Mouse (Mus musculus): ENCODE data around the gene Rprd1b.
"Not testable (repeated sequence)": the region's sequence is repeated elsewhere in the genome, so short reads cannot be mapped to it uniquely, and the experiment has no call there.

Rprd1b gene

GRCm38 (mm10) chr2:158043504-158043903 lies 15.2 kb downstream of the Rprd1b start:
- ATAC-seq (ENCODE audit: low TSS enrichment) = no peak

DNA sequence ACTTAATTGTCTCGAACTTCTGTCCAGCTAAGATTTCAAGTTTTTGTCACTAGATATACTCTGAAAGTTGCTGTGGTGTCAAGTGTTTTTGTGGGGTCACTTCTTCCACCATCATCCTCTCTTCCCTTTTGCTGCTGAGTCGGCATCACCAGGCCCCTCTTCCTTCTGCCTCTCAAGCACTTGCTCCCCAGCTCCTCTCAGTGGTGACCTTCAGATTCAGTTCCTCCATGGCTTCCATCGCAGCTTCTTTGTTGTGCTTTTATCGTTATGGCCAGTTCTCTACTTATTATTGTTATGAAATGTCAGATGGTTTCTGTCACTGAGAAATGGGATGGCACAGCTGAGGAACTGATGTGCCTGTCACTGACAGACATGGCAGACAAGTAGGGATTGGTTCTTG lies 17.9 kb downstream of the Rprd1b start:
- ATAC-seq (ENCODE audit: low TSS enrichment) = no peak

DNA sequence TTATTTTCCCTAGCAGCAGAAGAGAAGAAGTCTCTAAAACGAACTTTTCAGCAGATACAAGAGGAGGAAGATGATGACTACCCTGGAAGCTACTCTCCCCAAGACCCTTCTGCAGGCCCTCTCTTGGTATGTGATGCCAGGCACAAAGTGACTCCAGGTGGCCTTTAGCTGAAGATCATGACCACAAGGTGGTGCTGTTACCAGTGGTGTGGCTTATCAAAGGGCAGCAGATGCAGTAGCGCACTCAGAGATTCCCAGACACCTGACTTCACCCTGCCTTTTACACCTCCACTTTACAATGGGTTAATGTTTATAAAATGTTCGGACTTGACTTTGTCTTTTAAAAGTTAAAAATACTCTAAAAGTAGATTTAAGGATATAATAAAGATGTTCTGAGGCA lies 19.6 kb downstream of the Rprd1b start:
- ATAC-seq (ENCODE audit: low TSS enrichment) = no peak; the same call in 1 of the 2 replicates

GRCm38 (mm10) chr2:158048718-158049117 lies 20.4 kb downstream of the Rprd1b start:
- ATAC-seq (ENCODE audit: low TSS enrichment) = no peak

GRCm38 (mm10) chr2:158050116-158050515 lies 21.8 kb downstream of the Rprd1b start:
- ATAC-seq (ENCODE audit: low TSS enrichment) = no peak

DNA sequence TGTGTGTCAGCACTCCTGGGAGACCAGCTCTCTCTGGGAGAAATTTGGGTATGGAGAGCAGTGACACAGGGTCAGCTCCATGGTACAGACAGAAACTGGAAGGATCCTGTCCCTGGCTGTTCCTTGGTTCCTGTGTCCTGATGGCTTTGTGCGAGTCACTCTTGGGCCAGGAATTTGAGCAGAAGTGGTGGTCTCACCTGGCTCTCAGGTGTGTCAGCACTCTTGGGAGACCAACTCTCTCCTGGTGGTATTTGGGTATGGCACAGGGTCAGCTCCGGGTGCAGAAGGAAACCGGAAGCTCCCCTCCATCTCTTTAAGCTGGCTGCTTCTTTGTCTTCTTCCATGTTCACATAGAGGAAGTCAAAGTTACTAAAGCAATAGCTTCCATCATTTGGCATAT lies 26.3 kb downstream of the Rprd1b start:
- ATAC-seq (ENCODE audit: low TSS enrichment) = no peak

DNA sequence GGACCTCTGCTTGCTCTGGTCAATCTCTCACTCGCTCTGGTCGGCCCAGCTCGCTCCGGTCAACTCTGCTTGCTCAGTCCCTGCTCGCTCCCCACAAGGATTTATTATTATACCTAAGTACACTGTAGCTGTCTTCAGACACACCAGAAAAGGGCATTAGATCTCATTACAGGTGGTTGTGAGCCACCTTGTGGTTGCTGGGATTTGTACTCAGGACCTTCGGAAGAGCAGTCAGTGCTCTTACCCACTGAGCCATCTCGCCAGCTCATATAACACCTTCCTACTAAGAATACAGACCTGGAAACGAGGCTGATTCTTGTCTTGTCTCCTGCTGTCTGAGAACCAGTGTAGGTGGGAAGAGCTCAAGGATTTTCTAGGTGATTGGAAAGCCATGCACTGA lies 27.1 kb downstream of the Rprd1b start:
- ATAC-seq (ENCODE audit: low TSS enrichment) = not testable (repeated sequence)

- ATAC-seq (ENCODE audit: low TSS enrichment) = no peak
Measured at GRCm38 (mm10) chr2:158057030-158057429, 28.7 kb downstream of the Rprd1b start.

GRCm38 (mm10) chr2:158058534-158058933 lies 30.2 kb downstream of the Rprd1b start:
- ATAC-seq (ENCODE audit: low TSS enrichment) = peak; percentile 52; the same call in 1 of the 2 replicates

DNA sequence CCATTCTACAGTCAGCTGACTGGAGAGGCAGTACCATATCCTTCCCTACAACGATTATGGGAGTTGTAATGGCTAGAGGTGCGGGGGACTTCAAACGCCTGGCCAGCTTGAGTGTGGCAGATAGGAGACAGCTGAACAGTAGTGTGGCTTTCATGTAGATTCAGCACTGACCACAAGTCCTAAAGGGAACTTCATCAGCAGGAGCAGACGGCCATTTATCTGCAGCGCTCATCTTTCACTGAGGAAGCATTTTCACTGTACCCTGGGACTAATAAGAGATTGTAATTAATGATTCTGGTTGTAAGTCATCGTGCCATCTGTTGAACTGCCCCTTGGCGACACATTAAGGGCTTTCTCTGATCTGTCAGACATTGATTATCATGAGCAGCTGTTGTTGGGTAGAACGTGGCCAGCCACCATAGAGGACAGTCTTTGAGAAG lies 31.4 kb downstream of the Rprd1b start:
- ATAC-seq (ENCODE audit: low TSS enrichment) = no peak

GRCm38 (mm10) chr2:158063036-158063435 lies 34.7 kb downstream of the Rprd1b start:
- no peak for ATAC-seq (ENCODE audit: low TSS enrichment)

GRCm38 (mm10) chr2:158064571-158065048 lies 36.3 kb downstream of the Rprd1b start:
- ATAC-seq (ENCODE audit: low TSS enrichment) = peak; percentile 62; the same call in 1 of the 2 replicates

DNA sequence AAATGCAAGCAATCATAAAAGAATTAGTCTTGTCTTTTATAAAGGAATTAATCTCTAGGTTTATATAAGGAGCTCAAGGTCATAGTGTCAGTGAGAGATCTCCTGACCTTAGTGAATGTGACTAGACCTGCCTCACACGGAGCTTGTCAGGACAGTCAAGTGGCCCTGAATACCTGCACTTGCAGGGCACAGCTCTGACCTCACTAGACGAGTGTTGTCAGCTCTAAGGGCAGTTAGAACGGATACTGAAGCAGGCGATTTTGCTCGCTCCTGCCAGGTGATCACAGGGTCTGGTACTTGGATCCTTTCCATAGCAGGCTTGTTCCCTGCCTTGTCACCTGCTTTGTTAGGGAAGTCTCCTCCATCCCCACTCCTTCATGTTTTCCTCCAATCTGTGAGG lies 36.8 kb downstream of the Rprd1b start:
- no peak for ATAC-seq (ENCODE audit: low TSS enrichment)

- no peak for ATAC-seq (ENCODE audit: low TSS enrichment)
Measured at GRCm38 (mm10) chr2:158066456-158066855, 38.2 kb downstream of the Rprd1b start.

DNA sequence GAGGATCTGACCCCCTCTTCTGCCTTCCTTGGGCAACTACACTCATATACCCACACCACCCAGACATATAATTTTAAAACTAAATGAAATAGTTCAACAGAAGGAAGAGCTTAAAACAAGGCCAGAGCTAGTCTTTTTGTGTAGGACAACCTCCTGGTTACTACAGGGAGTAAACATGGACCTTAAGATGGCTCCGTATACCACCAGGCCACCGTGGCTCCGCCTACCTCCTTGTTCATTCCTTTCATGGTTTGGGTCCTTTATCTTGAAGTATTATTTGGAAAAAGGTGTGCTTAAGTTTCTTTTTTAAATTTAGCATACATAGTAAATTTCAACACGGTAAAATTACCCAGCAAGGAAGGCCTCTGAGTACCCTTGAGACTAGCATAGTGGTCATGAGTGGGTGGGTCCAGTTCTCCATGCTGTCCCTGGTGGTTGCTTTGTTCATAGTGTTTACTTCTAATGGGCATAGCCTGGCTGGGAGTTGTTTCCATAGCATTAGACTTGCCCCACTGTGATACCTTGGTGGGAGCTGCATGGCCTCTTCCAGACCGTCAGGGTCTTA lies 39.0 kb downstream of the Rprd1b start:
- no peak for ATAC-seq (ENCODE audit: low TSS enrichment)

- ATAC-seq (ENCODE audit: low TSS enrichment) = no peak
Measured at GRCm38 (mm10) chr2:158068444-158068971, 40.2 kb downstream of the Rprd1b start.

- ATAC-seq (ENCODE audit: low TSS enrichment) = no peak
Measured at GRCm38 (mm10) chr2:158070885-158071632, 42.8 kb downstream of the Rprd1b start.

GRCm38 (mm10) chr2:158071633-158071995 lies 43.3 kb downstream of the Rprd1b start:
- peak; percentile 65; the same call in 1 of the 2 replicates for ATAC-seq (ENCODE audit: low TSS enrichment)

GRCm38 (mm10) chr2:158074835-158075234 lies 46.5 kb downstream of the Rprd1b start:
- no peak for ATAC-seq (ENCODE audit: low TSS enrichment)

DNA sequence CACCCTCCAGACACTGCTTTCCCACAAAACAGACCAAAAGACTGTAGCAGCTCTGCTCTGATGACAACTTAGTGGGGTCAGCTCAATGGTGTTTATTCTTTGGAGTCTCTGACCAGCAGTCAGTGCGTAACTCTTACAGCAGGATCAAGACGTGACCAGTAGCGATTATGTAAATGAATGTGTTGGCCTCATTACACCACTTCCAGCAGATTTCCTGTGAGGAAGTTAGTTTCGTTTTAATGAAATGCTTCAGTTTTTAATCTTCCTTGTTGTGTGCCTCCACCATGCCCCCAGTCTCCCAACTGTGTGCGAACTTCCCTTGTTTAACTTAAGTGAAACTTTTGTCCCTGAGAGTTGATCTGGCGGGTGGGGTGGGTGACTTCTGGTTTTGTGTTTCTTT lies 48.4 kb downstream of the Rprd1b start:
- no peak for ATAC-seq (ENCODE audit: low TSS enrichment)

DNA sequence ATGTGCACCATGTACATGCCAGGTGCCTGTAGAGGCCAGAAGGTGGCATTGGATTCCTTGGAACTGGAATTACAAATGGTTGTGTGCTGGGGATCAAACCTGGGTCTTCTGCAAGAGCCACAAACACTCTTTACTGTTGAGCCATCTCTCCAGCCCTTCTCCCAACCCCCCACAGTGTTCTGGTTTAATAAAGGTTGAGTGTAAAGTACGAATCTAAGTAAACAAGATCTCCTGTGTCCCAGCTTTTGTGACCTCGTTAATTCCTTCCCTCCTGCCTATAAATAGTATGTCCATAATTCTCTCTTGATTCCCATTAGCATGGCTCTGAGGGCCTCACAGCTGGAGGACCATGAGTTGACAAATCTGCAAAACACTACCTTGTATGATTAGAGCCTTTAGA lies 49.7 kb downstream of the Rprd1b start:
- no peak for ATAC-seq (ENCODE audit: low TSS enrichment)

GRCm38 (mm10) chr2:158078971-158079370 lies 50.7 kb downstream of the Rprd1b start:
- no peak for ATAC-seq (ENCODE audit: low TSS enrichment)

DNA sequence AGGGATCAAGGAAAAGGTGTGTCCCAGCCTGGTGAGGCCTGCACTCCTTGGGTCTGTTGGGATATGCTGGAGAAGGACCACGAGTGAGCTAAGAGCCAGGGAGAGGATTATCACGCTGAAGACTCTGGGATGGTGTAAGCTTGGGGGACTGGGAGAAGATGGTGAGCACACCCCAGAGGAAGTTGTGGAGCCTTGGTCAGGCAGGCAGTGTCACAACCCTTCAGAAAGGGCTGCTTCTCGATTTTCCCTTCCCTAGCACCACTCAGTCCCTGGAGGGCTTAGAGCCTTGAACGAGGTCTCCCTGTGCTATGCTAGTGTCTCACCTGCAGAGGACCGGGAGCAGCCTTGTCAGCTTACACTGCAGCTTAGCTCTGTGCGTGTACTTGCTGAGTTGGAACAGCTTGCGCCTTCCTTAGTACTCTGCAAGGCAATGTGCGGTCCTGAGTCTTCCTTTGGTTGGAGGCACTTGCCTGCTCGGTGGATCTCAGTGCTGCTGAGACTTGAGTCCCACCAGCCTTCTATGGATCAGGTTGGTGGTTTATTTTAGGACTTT lies 51.6 kb downstream of the Rprd1b start:
- peak; percentile 94 for ATAC-seq (ENCODE audit: low TSS enrichment)

Data from frontal cortex, adult (tissue).